Mouse (Mus musculus) lung, postnatal 0 days (tissue): ENCODE measurements at regions not wholly inside any gene's neighbourhood (a gene's known extent, or its start where the extent isn't known, plus 50 kb on each side); places are given as distances from the start of the nearest gene placed in this dataset.

ENCODE experiments used
- ATAC-seq: fragments of 200-750 bp; cut with Nextera tagmentation; 2 replicates; pipeline ENCODE4 v1.8.0; 2017; ENCODE audit warnings: moderate library complexity
- DNase-seq: peaks from one replicate; pipeline ENCODE4 v3.0.0-alpha.2; 2016; ENCODE audit warnings: low spot score
- H3K27ac ChIP-seq: fragments of 300-500 bp; sonication (generic); 2 replicates; pipeline ENCODE4 v1.5.1; 2014; ENCODE audit warnings: antibody characterized with exemption, mild to moderate bottlenecking, low read length, mixed read lengths
- H3K27me3 ChIP-seq: fragments of 300-500 bp; sonication (generic); replicated peaks from 2 replicates; pipeline ENCODE4 v1.6.1; 2014; ENCODE audit warnings: low read length, mixed read lengths; ENCODE audit not compliant: insufficient read depth
- H3K36me3 ChIP-seq: fragments of 300-500 bp; sonication (generic); 2 replicates; pipeline ENCODE4 v1.6.1; 2014; ENCODE audit warnings: low read length, mixed read lengths; ENCODE audit not compliant: insufficient read depth
- H3K4me1 ChIP-seq: fragments of 300-500 bp; sonication (generic); 2 replicates; pipeline ENCODE4 v1.6.1; 2014; ENCODE audit warnings: antibody characterized with exemption, low read depth, low read length, mixed read lengths; ENCODE audit not compliant: insufficient read depth
- H3K4me2 ChIP-seq: fragments of 300-500 bp; sonication (generic); replicated peaks from 2 replicates; pipeline ENCODE4 v1.6.1; 2014; ENCODE audit warnings: low read depth, mild to moderate bottlenecking, low read length, moderate library complexity, mixed read lengths
- H3K4me3 ChIP-seq: fragments of 300-500 bp; sonication (generic); 2 replicates; pipeline ENCODE4 v1.5.1; 2014; ENCODE audit warnings: low read depth, low read length
- H3K9ac ChIP-seq: fragments of 300-500 bp; sonication (generic); replicated peaks from 2 replicates; pipeline ENCODE4 v1.6.1; 2014; ENCODE audit warnings: low read depth, mild to moderate bottlenecking
- H3K9me3 ChIP-seq: fragments of 300-500 bp; sonication (generic); 2 replicates; pipeline ENCODE4 v1.6.1; 2016; ENCODE audit warnings: low read length, mixed read lengths
- CTCF ChIP-seq: IDR thresholded peaks from 2 replicates; pipeline ENCODE4 v1.5.1; 2016; ENCODE audit warnings: antibody characterized with exemption, mild to moderate bottlenecking
- EP300 ChIP-seq: IDR thresholded peaks from 2 replicates; pipeline ENCODE4 v1.6.1; 2016; ENCODE audit warnings: antibody characterized with exemption, mild to moderate bottlenecking, control low read depth
- WGBS: fragments of 180-500 bp; shearing (Covaris S2); extraction: QIAGEN DNeasy Blood & Tissue Kit; methylation state at CpG from one replicate; pipeline ENCODE4 v1.1.7; 2014; 5-methylcytosine and 5-hydroxymethylcytosine counted together

DNA sequence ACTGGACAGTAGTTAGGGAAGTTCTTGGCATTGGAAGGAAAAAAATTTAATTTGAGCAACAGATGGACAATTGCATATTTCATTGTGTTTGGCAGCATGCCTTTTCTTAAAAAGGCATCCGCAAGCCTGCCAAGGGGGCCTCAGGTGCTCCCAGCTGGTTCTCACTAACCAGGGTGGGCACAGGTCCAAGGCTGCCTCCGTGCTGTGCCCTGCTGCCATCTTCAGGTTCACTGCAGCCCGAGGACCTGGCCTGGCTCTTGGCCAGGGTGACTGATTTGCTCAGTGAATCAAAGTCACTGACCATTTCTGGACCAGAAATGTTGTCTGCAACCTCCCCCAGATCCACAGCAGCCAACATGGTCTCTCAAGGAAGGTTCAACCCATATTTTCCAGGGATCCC, 263.3 kb upstream of the Mgmt start:
- Histone ChIP-seq H3K9me3 (no peaks in the 10 kb centered on the region), H3K9ac (no peak overlapping the region), H3K4me3 (no peak overlapping the region), H3K27ac (no peak overlapping the region), H3K36me3 (no peaks in the 10 kb centered on the region), H3K4me2 (no peak overlapping the region), H3K4me1 (no peaks in the 10 kb centered on the region), H3K27me3 (no peaks in the 10 kb centered on the region)
- TF ChIP-seq CTCF (no peak), EP300 (no peak)
- 21% methylated on average over 3 of the region's 3 CpGs for WGBS
- ATAC-seq (no peak), DNase-seq (peak; percentile 13)

DNA sequence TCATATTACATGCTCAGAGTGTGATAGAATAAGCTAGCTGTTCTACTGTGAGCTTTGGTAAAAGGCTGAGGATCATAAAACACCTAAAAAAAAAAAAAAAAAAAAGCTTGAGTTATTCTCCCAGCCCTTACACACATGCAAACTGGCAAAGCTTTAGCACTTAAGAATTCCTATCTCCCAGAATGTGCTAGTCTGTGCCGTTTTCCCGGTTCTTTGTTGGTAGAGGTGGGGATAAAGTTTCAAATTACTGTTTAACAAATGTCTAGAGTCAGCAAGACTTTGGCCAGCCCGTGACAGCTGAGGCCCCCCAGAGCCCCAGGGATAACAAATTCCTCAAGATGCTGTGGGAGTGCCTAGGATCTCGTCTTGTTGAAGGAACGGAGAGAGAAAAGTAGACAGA, 254.3 kb upstream of the Mgmt start:
- Histone ChIP-seq H3K36me3 (no peaks in the 10 kb centered on the region), H3K4me1 (no peaks in the 10 kb centered on the region), H3K4me2 (no peak overlapping the region), H3K27me3 (no peaks in the 10 kb centered on the region), H3K9me3 (no peaks in the 10 kb centered on the region), H3K4me3 (no peak overlapping the region), H3K27ac (no peak overlapping the region), H3K9ac (no peak overlapping the region)
- ATAC-seq = no peak
- WGBS = 5% methylated on average over 5 of the region's 5 CpGs
- TF ChIP-seq EP300 (no peak), CTCF (no peak)
- no peak for DNase-seq

DNA sequence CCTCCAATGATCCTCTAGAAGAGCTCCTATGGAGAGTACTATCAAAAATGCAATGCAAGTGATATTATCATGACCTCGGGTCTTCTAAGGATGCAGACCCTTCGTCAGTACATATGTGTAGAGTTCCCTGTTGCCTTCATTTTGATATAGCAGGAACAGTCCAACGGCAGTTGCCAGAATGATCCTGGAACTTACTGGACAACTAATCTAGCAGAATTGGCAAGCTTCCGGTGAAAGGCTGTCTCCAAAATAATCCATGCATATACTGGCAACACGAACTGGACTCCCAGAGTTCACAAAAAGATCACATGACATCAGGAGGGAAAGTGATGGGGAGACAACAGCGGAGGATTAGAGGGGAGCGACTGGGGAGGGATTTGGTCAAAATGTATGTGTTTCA, 253.6 kb upstream of the Mgmt start:
- no peak overlapping the region for H3K4me2 ChIP-seq
- H3K27me3 ChIP-seq = no peaks in the 10 kb centered on the region
- TF ChIP-seq CTCF (no peak), EP300 (no peak)
- no peaks in the 10 kb centered on the region for H3K36me3 ChIP-seq
- H3K9me3 ChIP-seq = no peaks in the 10 kb centered on the region
- ATAC-seq = no peak
- no peak overlapping the region for H3K27ac ChIP-seq
- H3K9ac ChIP-seq = no peak overlapping the region
- no peak for DNase-seq
- H3K4me3 ChIP-seq = no peak overlapping the region
- WGBS = 73% methylated on average over 7 of the region's 7 CpGs
- H3K4me1 ChIP-seq = no peaks in the 10 kb centered on the region

GRCm38 (mm10) chr7:136649796-136650195, 244.6 kb upstream of the Mgmt start:
- DNase-seq = no peak
- WGBS = 84% methylated on average over 4 of the region's 4 CpGs
- Histone ChIP-seq H3K4me2 (no peak overlapping the region), H3K27ac (no peak overlapping the region), H3K36me3 (no peaks in the 10 kb centered on the region), H3K9me3 (no peaks in the 10 kb centered on the region), H3K4me3 (no peak overlapping the region), H3K4me1 (no peaks in the 10 kb centered on the region), H3K9ac (no peak overlapping the region), H3K27me3 (no peaks in the 10 kb centered on the region)
- TF ChIP-seq CTCF (no peak), EP300 (no peak)
- ATAC-seq = no peak

DNA sequence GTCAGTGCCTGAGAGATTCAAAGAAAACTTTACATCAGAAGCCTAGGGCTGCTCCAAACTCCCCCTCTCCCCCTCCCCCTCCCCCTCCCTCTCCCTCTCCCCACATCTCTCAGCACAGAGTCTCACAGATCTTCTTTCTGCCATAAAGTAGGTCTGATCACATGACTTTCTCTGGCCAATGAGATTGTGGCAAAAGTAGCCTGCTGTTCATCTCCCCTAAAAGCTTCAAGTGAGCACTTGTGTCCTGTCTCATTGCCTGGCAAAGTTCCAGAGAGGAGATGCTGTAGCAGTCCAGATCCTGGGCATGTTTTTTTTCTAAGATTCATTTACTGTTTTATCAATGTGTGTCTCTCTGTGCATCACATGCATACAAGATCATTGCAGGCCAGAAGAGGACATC, 234.5 kb upstream of the Mgmt start:
- no peaks in the 10 kb centered on the region for H3K9me3 ChIP-seq
- H3K36me3 ChIP-seq = no peaks in the 10 kb centered on the region
- H3K4me1 ChIP-seq = no peaks in the 10 kb centered on the region
- no peak overlapping the region for H3K27ac ChIP-seq
- TF ChIP-seq CTCF (no peak), EP300 (no peak)
- no peak overlapping the region for H3K4me2 ChIP-seq
- no peaks in the 10 kb centered on the region for H3K27me3 ChIP-seq
- no peak for DNase-seq
- H3K9ac ChIP-seq = no peak overlapping the region
- ATAC-seq = no peak
- no peak overlapping the region for H3K4me3 ChIP-seq

DNA sequence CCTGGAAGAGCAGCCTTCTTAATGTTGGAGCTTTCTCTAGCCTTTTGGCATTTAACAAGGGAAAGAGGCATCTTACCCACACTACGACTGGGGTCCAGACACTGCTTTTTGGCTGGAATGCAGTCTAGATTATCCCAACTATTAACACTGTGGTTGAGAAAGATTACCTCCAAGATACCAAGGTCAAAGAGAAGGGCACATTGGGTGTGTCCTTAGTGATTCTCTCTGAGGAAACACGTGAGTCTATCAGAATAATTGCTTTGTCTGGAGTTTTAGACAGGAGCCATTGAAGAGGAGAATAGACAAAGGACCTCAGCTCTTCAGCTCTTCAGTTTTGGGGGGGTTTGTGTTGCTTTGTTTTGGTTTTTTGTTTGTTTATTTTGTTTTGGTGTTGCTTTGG, 234.0 kb upstream of the Mgmt start:
- Histone ChIP-seq H3K36me3 (no peaks in the 10 kb centered on the region), H3K9me3 (no peaks in the 10 kb centered on the region), H3K4me2 (no peak overlapping the region), H3K27me3 (no peaks in the 10 kb centered on the region), H3K4me3 (no peak overlapping the region), H3K4me1 (no peaks in the 10 kb centered on the region), H3K27ac (no peak overlapping the region), H3K9ac (no peak overlapping the region)
- ATAC-seq = no peak
- WGBS = 68% methylated on average over 2 of the region's 2 CpGs
- TF ChIP-seq EP300 (no peak), CTCF (no peak)
- DNase-seq = no peak

DNA sequence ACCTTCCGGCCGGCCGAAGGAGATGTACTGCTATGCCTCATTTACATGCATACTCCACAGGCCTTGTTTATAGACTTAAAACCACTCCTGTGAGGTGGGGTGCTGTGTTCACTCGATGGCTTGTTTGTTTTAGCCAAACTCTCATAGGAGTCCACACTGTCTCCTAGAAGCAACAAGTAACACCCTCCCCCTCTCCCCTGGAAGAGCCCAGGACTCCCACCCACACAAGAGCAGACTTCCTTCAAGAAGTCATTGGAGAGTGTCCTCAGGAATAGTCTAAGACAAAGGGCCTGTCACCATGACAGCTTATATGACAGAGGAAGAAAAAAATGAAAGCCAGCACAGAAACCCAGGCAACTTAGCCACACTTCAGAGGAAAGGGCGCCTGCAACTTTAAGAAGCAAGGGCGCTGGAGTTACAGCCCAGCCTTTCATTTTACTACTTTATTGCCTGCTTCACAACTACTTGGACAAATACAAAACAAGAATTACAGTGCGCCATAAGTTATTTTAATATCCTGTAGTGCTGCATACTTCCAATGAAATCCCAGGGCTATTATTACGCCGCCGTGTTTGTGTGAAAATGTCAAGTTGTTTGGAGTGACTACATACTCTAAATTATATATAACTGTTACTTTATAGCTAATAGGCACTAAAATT, 229.9 kb upstream of the Mgmt start:
- H3K4me1 ChIP-seq = no peaks in the 10 kb centered on the region
- H3K36me3 ChIP-seq = no peaks in the 10 kb centered on the region
- DNase-seq = no peak
- H3K27ac ChIP-seq = no peak overlapping the region
- no peaks in the 10 kb centered on the region for H3K27me3 ChIP-seq
- no peak overlapping the region for H3K4me3 ChIP-seq
- H3K4me2 ChIP-seq = no peak overlapping the region
- WGBS = 55% methylated on average over 10 of the region's 10 CpGs
- no peak for ATAC-seq
- no peak overlapping the region for H3K9ac ChIP-seq
- no peaks in the 10 kb centered on the region for H3K9me3 ChIP-seq
- no peak for TF ChIP-seq CTCF
- TF ChIP-seq EP300 = no peak
